Mouse (Mus musculus): ENCODE measurements around the gene Sptlc3.

Sptlc3 gene

GRCm38 (mm10) chr2:139493836-139494235 lies at the start of gene Sptlc3:
Sptlc3 (plus strand) TSS chr2:139493913.
- DNase-seq (ENCODE audit: low read depth, low spot score) = no peak

DNA sequence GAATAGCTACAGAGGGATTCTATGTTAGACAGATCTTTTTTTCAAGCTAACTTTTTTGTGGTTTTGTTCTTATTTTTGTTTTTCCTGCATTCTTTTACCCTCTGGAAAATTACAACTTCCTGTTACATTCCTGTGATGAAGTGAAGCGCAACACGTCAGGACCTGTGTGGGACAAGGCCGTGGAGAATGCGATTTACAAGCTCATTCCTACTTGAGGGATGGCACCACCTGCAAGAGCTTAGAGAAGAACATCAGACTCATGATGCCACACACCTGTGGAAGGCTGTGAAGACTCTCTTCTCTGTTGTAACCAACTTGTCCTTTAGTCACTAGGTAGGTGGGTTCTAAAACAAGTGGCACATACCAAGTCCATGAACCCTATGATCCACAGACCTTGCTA lies 26.0 kb upstream of the Sptlc3 start:
- no peak for DNase-seq (ENCODE audit: low read depth, low spot score)

- no peak for DNase-seq (ENCODE audit: low read depth, low spot score)
Observed at GRCm38 (mm10) chr2:139488708-139489107, 5.0 kb upstream of the Sptlc3 start.

GRCm38 (mm10) chr2:139494629-139495028 lies 916 bp downstream of the Sptlc3 start:
- no peak for DNase-seq (ENCODE audit: low read depth, low spot score)

GRCm38 (mm10) chr2:139561966-139562505 lies 68.3 kb downstream of the Sptlc3 start:
- DNase-seq (ENCODE audit: low read depth, low spot score) = no peak

DNA sequence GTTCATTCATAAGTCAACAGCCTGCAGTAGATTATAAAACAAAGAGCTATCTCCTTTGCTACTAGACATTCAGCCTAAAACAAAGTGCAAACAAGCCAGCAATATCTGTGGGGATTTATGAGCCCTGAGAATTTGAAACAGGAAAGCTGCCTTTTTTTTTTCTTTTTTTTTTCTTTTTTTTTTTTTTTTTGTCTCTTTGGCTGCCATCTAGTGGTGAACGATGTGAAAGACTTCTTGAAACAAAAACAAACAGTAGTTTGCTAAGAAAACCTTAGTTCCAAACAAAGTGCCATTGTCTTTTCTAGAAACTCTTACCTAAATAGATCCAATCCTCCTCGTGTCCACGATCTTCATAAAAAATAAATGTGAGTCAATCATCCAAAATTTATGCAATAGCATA lies 85.6 kb downstream of the Sptlc3 start:
- DNase-seq (ENCODE audit: low read depth, low spot score) = peak; percentile 41

- no peak for DNase-seq (ENCODE audit: low read depth, low spot score)
Observed at GRCm38 (mm10) chr2:139582766-139583165, 89.1 kb downstream of the Sptlc3 start.

DNA sequence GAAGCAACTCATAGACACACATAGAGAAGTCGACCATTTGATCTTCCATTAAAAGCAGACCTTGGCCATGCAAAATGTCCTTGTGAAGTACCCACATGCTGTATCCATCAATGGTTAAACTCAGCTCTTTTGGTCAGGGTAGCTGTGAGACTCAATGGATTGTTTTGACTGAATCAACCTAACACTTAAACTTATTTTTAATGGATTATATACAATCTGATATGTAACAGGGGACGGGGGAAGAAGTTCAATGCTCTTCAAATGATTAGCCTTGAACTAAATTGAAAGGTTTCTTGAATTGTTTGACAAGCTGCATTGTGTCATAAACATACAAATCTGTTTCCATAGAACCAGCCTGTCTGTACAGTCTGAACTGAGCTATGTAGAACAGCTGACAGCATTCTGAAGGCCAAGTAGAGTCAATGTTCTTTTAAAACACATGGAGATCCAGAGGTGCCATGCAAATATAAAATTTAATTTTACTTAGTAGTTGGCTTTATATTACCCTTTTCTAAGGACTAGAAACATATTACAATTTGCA lies 94.0 kb downstream of the Sptlc3 start:
- DNase-seq (ENCODE audit: low read depth, low spot score) = no peak

DNA sequence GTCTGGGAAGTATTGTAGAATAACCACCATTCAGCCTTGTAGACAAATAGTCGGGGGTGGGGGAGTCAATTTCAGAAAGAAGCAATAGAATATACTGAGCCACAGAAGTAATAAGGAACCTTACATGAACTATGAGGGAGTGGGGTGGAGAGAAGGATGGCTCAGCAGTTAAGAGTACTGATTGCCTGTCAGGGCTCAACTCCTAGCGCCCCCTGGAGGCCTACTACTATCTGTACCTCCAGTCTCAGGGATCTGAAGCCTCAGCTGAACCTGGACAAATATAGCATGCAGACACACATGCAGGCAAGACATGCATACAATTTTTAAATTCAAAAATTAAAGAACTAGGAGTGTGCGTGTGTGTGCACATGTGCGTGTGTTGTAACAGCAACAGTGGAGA lies 96.2 kb downstream of the Sptlc3 start:
- peak; percentile 54 for DNase-seq (ENCODE audit: low read depth, low spot score)

GRCm38 (mm10) chr2:139590888-139591698 lies 97.4 kb downstream of the Sptlc3 start:
- DNase-seq (ENCODE audit: low read depth, low spot score) = peak; percentile 81

- DNase-seq (ENCODE audit: low read depth, low spot score) = no peak
Observed at GRCm38 (mm10) chr2:139592109-139592508, 98.4 kb downstream of the Sptlc3 start.

DNA sequence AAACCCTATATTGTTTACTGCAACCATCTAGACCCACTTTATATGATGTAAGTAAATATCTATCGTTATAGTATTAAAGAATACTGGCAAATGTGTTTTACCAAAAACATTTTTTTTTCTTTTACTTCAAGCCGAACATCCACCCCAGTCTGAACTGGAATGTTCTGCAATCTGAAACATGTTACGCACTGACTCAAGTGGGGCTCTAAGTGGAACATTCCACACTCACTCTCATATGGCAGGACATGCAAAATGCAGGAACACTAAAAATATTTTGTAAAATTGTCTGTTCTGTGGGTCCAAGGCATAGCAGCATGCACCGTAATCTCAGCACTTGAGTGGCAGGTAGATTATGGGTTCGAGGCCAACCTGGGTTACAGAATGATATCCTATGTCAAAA lies 103.5 kb downstream of the Sptlc3 start:
- no peak for DNase-seq (ENCODE audit: low read depth, low spot score)

DNA sequence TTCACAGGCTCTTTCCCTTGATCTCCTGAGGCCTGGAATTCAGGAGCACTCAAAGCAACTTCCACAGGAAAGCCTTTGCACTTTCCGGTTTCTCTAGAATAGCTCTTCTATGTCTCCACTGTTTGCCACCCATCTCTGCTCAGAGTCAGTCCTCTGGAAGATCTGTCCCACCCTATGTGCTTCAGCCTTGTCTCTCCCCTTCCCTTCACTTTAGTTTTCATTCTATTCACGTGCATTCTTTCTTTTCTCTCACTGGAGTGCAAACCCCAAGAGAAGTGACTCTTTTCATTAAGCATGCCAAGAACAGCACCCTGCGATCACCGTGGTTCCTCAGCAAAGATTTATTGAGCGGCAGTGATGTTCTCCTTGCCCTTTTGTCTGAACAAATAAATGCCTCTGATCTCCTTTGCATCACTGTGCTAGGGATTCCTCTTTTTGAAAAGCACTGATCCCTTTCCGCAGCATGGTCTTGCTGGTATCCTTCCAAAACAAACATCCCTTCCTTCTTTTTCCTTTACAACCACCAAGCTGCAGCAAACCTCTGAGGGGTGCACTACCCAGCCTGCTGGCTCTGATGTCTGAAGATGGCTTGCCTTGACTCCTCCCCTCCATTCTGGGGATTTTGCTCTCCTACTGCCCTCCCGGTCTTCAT lies 108.0 kb downstream of the Sptlc3 start:
- no peak for DNase-seq (ENCODE audit: low read depth, low spot score)

DNA sequence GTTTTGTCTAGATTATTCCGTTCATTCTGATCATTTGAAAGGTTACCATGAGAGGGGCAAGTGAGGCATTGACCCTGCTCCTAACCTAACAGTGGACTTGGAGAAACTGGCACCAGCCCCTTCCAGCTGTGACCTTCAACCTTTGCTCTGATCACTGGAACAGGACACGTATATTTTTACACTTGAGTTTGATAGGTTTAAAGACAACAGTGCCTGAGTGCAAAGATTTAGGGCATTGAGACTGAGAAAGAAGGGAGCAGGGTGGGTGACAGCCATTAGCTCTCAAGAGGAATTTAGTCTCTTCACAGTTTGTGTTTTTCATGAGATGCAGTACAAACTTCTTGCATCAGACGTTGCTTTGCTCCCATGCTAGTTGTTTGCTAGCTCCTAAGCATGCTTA lies 114.5 kb downstream of the Sptlc3 start:
- no peak for DNase-seq (ENCODE audit: low read depth, low spot score)

DNA sequence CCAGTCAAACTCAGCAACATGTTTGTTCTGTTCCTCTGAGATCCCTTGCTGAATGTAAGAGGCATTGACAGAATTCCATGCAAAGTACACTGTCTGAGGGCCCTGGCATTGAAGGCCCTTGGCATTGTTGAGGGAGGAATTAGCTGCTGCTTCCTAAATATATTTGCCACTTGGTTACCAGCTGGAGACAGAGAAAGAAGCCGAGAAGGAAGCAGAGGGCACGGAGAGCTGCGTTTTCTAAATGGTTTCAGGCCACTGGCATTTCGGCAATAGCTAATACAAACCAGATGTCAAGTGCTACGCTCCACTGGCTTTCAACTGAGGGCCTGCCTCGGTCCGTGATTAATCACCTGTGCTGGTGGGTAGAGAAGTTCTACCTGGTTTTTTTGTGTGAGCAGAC lies 115.1 kb downstream of the Sptlc3 start:
- peak; percentile 6 for DNase-seq (ENCODE audit: low read depth, low spot score)

GRCm38 (mm10) chr2:139609231-139609630 lies 115.5 kb downstream of the Sptlc3 start:
- no peak for DNase-seq (ENCODE audit: low read depth, low spot score)

- no peak for DNase-seq (ENCODE audit: low read depth, low spot score)
Observed at GRCm38 (mm10) chr2:139609662-139610291, 116.1 kb downstream of the Sptlc3 start.

DNA sequence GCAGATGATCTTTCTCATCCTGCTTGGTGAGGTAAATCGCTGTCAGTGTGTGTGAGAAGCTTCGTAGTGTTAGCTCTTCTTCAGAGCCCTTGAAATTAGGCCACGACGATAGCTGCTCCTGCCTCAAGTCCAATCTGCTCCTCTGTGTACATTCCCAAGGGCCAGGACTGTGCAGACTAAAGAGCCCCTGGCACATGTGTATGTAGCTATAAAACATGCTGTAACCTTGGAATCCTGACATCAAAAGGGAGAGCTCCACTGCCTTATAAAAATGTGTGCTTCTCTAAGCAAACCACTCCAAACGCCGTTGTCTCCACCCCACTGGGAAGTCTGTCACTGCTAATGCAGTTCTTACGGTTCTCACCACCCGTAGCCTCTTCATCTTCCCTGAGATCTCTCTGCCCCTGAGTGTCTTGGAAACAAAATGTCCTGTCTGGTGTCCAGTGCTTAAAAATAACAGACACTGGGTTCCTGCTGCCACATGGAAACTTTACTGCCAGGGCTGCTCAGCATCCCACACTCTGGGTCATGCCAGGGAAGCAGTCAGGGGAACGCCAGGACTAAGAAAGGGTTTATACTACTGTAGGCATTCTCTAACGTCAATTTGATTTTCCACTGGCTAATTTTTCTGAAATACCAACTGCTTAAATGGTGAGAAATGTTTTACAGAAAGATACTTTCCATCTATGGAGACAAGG lies 118.8 kb downstream of the Sptlc3 start:
- no peak for DNase-seq (ENCODE audit: low read depth, low spot score)

GRCm38 (mm10) chr2:139626496-139626895 lies 132.8 kb downstream of the Sptlc3 start:
- no peak for DNase-seq (ENCODE audit: low read depth, low spot score)

GRCm38 (mm10) chr2:139628731-139629130 lies 135.0 kb downstream of the Sptlc3 start:
- no peak for DNase-seq (ENCODE audit: low read depth, low spot score)

- DNase-seq (ENCODE audit: low read depth, low spot score) = no peak
Observed at GRCm38 (mm10) chr2:139629653-139630052, 135.9 kb downstream of the Sptlc3 start.

Data from 3T3-L1 (cell line).